Mouse (Mus musculus): ENCODE data around the gene Dut. TPM values are rescaled to one million over a fixed set of nuclear protein-coding genes. Genes with fewer than 3 reads are reported as not detected.
A peak's percentile ranks its signal among the peaks of the same experiment; 100 is the strongest.

The Dut gene
- polyA plus RNA-seq, 1 experiment from 2014 or later: 169 TPM

DNA sequence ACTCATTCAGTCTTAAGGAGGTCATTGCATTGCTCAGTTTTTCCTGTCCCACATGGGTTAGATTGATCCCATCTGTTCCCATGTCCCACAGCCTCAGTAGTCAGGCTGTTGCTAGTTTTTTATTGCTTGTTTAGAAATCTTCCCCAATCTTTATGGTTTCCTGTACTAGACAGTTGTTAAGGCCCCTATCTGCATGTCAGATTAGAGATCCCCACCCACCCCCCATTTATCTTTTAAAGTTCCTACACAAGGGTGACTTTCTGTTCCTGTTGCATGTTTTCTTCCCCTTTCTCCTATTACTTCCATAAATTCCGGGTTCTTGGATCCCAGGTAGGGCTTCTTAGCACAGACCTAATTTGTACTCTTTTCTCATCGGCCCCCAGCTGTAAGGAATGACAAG, 13.5 kb upstream of the Dut start:
- WGBS (ENCODE audit: insufficient replicate concordance): 50% methylated on average over 2 of the region's 2 CpGs
- Histone ChIP-seq H3K4me1 (replicated peaks) (peaks cover 33% of the 10 kb centered on the region), H3K4me2 (no peak overlapping the region), H3K4me3 (replicated peaks) (no peak overlapping the region), H3K36me3 (no peaks in the 10 kb centered on the region), H3K9me3 (replicated peaks) (no peaks in the 10 kb centered on the region), H3K27me3 (no peaks in the 10 kb centered on the region), H3K9ac (no peak overlapping the region), H3K27ac (no peak overlapping the region)
- no peak for ATAC-seq (ENCODE audit: low read depth)
- no peak for DNase-seq

DNA sequence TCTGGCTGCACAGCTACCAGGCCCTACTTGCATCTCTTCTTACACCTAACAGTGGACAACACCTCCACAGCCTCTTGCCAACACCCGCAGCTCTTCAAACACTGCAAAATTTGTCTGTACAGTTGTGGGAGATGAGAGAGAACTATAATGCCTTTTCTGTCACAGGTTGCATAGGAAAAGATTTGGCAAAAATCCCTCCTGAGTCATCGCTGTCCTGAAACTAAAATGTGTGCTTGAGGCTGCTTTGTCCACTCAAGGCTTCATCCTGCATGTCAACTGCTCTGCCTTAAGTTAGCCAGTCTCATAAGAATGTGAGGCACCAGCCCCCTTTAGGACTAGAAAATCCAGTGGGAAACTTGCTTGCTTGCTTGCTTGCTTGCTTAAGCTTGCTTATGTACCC, 12.9 kb upstream of the Dut start:
- H3K27ac ChIP-seq: no peak overlapping the region
- DNase-seq (no peak), ATAC-seq (ENCODE audit: low read depth) (no peak)
- H3K27me3 ChIP-seq: no peaks in the 10 kb centered on the region
- no peak overlapping the region for H3K4me3 ChIP-seq (replicated peaks)
- H3K9ac ChIP-seq: no peak overlapping the region
- H3K36me3 ChIP-seq: no peaks in the 10 kb centered on the region
- no peak overlapping the region for H3K4me2 ChIP-seq
- peaks cover 30% of the 10 kb centered on the region for H3K4me1 ChIP-seq (replicated peaks)
- H3K9me3 ChIP-seq (replicated peaks): no peaks in the 10 kb centered on the region
- 79% methylated on average over 2 of the region's 2 CpGs for WGBS (ENCODE audit: insufficient replicate concordance)

DNA sequence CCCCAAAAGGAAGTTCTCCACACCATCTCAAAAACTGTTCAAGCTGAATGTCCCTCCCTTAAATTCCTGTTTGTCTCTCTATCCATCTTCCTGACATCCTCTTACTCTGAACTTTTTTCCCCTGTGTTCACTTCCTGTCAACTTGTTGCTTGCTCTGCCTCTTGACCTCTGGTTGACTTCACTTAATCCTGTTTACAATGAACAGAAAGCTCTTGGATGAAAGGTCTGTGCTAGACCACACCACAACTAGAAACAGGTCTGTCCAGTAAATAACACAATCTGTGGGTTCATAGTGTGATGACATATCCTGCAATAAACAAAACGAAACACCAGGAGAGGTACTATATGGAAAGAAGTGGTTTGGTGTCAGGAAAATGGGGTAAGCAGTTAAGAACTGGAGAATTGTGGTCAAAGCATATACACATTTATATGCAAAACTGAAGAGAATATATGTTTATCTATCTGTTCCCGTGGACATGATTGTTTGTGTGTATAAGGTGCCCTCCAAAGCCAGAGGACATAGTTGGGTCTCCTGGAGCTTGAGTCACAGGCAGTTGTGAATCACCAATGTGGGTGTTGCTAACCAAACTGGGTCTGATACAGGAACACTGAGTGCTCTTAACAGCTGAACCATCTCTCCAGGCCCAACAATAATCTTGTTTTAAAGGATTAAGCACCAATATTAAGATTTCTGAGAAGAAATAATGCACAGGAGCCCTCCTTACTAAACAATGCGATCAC, 1.3 kb upstream of the Dut start:
- WGBS (ENCODE audit: insufficient replicate concordance): 79% methylated on average over 3 of the region's 3 CpGs
- Histone ChIP-seq H3K4me1 (replicated peaks) (peaks cover 40% of the 10 kb centered on the region), H3K9me3 (replicated peaks) (no peaks in the 10 kb centered on the region), H3K27me3 (no peaks in the 10 kb centered on the region), H3K4me2 (peak overlapping the region; percentile 82), H3K4me3 (replicated peaks) (no peak overlapping the region), H3K27ac (no peak overlapping the region), H3K36me3 (peaks cover 17% of the 10 kb centered on the region), H3K9ac (no peak overlapping the region)
- no peak for DNase-seq
- no peak for ATAC-seq (ENCODE audit: low read depth)

DNA sequence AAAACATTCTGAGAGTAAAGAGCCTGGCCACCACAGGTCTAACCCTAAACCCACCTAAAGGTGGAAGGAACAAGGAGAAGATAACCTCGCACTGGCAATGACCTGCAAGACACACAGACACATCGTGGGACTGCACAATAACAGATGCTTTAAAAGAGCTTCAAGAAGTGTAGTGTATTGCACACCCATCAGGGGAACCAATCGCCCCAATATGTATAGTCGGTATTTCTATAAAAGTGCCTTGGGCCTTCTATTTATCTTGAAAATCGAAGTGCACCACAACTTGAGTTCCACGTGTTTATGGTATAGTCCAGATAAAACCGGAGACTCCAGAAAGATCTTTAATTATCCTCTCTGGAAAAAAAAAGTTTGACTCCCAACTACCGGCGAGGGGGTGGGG, 321 bp upstream of the Dut start:
- DNase-seq (no peak), ATAC-seq (ENCODE audit: low read depth) (no peak)
- 5% methylated on average over 9 of the region's 9 CpGs for WGBS (ENCODE audit: insufficient replicate concordance)

DNA sequence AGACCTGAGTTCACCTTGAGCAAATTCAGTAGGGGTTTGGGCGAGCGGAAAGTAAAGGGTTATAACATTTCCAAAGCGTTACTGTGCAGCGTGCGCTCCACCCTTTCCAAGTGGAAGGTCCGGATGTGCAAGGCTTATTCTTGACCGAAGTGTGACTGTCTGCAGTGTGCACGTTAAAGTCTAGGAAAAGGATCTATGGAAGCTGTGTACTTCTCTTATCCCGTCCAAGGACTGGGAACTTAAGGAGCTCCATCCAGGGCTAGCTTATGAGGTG, 909 bp downstream of the Dut start:
- H3K4me3 ChIP-seq (replicated peaks): peak overlapping the region; percentile 88
- no peaks in the 10 kb centered on the region for H3K27me3 ChIP-seq
- no peak; the same call in 1 of the 2 replicates for ATAC-seq (ENCODE audit: low read depth)
- H3K9me3 ChIP-seq (replicated peaks): no peaks in the 10 kb centered on the region
- H3K4me2 ChIP-seq: peak overlapping the region; percentile 82
- no peak for DNase-seq
- peaks cover 54% of the 10 kb centered on the region for H3K4me1 ChIP-seq (replicated peaks)
- peaks cover 38% of the 10 kb centered on the region for H3K36me3 ChIP-seq
- H3K9ac ChIP-seq: peak overlapping the region; percentile 95
- WGBS (ENCODE audit: insufficient replicate concordance): 0% methylated on average over 9 of the region's 9 CpGs
- H3K27ac ChIP-seq: peak overlapping the region; percentile 93

More for the DNA sequence above, 321 bp upstream of the Dut start:
- H3K4me1 ChIP-seq (replicated peaks): peaks cover 48% of the 10 kb centered on the region
- H3K4me3 ChIP-seq (replicated peaks): peak overlapping the region; percentile 88
- no peaks in the 10 kb centered on the region for H3K9me3 ChIP-seq (replicated peaks)
- peak overlapping the region; percentile 93 for H3K27ac ChIP-seq
- peaks cover 26% of the 10 kb centered on the region for H3K36me3 ChIP-seq
- peak overlapping the region; percentile 95 for H3K9ac ChIP-seq
- peak overlapping the region; percentile 82 for H3K4me2 ChIP-seq
- no peaks in the 10 kb centered on the region for H3K27me3 ChIP-seq

DNA sequence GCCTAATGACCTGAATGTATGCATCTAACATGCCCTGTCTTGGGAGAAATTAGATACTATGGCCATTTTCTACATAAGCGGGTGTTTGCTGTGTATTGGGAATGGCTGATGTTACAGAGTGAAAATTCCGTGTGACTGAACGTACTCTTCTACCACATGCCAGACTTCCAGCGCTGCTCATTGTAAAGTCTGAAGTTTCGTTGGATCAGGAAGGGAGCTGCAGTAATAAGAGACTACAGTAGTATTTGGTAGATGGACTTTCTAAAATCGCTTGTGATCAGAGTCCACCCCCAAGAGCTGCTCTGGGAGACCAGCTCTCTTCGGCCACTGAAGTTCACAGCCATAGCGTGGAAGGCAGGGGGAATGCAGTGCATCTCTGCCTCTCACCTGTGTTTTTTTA, 1.3 kb downstream of the Dut start:
- Histone ChIP-seq H3K4me3 (replicated peaks) (peak overlapping the region; percentile 88), H3K27me3 (no peaks in the 10 kb centered on the region), H3K9me3 (replicated peaks) (no peaks in the 10 kb centered on the region), H3K4me1 (replicated peaks) (peaks cover 54% of the 10 kb centered on the region), H3K4me2 (peak overlapping the region; percentile 82), H3K36me3 (peaks cover 42% of the 10 kb centered on the region), H3K27ac (peak overlapping the region; percentile 93), H3K9ac (peak overlapping the region; percentile 95)
- no peak for ATAC-seq (ENCODE audit: low read depth)
- WGBS (ENCODE audit: insufficient replicate concordance): under 1% methylated on average over 8 of the region's 8 CpGs
- no peak for DNase-seq

DNA sequence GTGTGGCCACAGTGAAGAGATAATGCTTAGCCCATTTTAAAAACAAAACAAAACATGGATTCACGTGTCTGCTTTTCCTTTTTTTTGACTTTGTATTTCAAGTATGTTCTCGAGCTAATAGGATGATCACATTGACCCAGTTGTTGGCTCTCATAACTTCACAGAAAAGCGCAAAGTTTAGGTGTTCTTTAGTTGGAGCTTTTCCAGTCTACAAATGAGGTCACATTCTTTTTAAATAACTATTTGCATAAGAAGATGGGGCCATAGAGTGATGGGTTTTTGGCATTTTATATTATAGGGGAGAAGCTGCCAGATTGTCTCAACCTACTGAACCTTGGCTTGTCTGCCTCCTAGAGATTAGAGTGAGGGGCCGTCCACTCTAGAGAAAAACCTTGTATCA, 2.3 kb downstream of the Dut start:
- Histone ChIP-seq H3K4me2 (peak overlapping the region; percentile 82), H3K27me3 (no peaks in the 10 kb centered on the region), H3K9me3 (replicated peaks) (no peaks in the 10 kb centered on the region), H3K4me3 (replicated peaks) (peak overlapping the region; percentile 88), H3K4me1 (replicated peaks) (peaks cover 54% of the 10 kb centered on the region), H3K9ac (peak overlapping the region; percentile 95), H3K27ac (peak overlapping the region; percentile 93), H3K36me3 (peaks cover 53% of the 10 kb centered on the region)
- WGBS (ENCODE audit: insufficient replicate concordance): 45% methylated on average over 4 of the region's 4 CpGs
- no peak for ATAC-seq (ENCODE audit: low read depth)
- DNase-seq: no peak

DNA sequence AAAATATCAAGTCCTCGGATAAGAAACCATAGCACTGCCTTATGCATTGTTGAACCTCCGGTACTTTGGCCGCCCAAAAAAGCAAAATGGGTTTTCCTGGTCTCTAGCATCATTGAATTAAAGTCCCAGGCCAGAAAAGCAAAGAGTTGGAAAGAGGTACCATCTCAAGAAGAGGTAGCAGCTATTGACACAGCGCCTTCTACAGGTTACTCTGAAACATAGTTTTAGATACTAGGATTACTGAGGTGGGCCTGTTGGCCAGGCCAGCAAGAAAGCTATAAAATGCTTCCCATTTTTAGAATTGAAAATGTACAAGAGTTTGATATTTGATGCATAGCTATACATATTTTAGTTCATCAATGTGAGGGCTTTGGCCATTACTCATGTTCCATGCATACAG, 2.9 kb downstream of the Dut start:
- no peak overlapping the region for H3K27ac ChIP-seq
- no peaks in the 10 kb centered on the region for H3K9me3 ChIP-seq (replicated peaks)
- H3K27me3 ChIP-seq: no peaks in the 10 kb centered on the region
- 75% methylated on average over 4 of the region's 4 CpGs for WGBS (ENCODE audit: insufficient replicate concordance)
- H3K4me1 ChIP-seq (replicated peaks): peaks cover 53% of the 10 kb centered on the region
- H3K9ac ChIP-seq: peak overlapping the region; percentile 95
- peak overlapping the region; percentile 82 for H3K4me2 ChIP-seq
- DNase-seq: no peak
- H3K36me3 ChIP-seq: peaks cover 58% of the 10 kb centered on the region
- ATAC-seq (ENCODE audit: low read depth): no peak
- peak overlapping the region; percentile 88 for H3K4me3 ChIP-seq (replicated peaks)

DNA sequence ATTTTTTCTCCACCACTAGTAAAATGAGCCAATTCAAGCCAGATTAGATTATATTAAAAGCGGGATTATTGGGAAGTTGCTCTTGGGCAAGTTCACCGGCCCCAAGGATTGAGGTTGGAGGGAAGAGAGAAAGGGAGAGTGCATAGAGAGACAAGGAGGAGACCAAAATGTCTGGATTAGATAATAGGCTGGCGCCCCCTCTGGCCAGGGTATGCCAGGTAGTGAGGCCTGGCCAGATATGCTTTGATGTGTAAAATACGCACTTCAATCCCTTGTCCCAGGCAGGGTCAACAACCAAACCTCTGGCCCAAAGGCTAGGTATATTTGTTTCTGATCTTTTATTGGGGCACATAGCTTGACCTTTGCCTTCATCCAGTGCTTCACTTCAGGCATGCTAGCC, 4.8 kb downstream of the Dut start:
- Histone ChIP-seq H3K27ac (no peak overlapping the region), H3K4me3 (replicated peaks) (0 out of 2 replicates have a peak overlapping the region, but pooled peaks have one; percentile 1), H3K36me3 (peaks cover 76% of the 10 kb centered on the region), H3K27me3 (no peaks in the 10 kb centered on the region), H3K4me2 (peak overlapping the region; percentile 35; the same call in 1 of the 2 replicates), H3K4me1 (replicated peaks) (peaks cover 45% of the 10 kb centered on the region), H3K9me3 (replicated peaks) (no peaks in the 10 kb centered on the region), H3K9ac (no peak overlapping the region)
- no peak for ATAC-seq (ENCODE audit: low read depth)
- DNase-seq: no peak
- 74% methylated on average over 4 of the region's 4 CpGs for WGBS (ENCODE audit: insufficient replicate concordance)

DNA sequence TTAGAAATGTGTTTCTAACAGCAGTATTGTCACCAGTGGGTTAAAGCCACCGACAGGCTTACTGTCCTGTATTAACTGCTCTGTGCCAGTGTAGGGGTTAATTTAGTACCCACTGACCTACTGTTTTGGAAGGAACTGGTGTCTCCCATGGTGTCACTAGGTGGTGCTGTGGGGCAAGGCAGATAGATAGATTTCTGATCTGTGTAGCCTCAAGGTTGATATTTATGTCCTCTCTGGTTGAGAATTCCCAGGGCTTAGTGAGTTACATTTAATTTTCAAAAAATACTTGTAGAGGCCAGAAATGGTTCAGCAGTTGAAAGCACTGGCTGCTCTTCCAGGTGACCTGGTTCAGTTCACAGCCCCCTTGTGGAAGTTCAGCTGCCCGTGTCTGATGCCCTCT, 5.3 kb downstream of the Dut start:
- WGBS (ENCODE audit: insufficient replicate concordance): 49% methylated on average over 2 of the region's 2 CpGs
- no peak for ATAC-seq (ENCODE audit: low read depth)
- H3K9me3 ChIP-seq (replicated peaks): no peaks in the 10 kb centered on the region
- H3K27ac ChIP-seq: no peak overlapping the region
- H3K36me3 ChIP-seq: peaks cover 81% of the 10 kb centered on the region
- no peak overlapping the region for H3K4me3 ChIP-seq (replicated peaks)
- DNase-seq: no peak
- H3K9ac ChIP-seq: no peak overlapping the region
- H3K4me1 ChIP-seq (replicated peaks): peaks cover 45% of the 10 kb centered on the region
- no peaks in the 10 kb centered on the region for H3K27me3 ChIP-seq
- 0 out of 2 replicates have a peak overlapping the region, but pooled peaks have one; percentile 35 for H3K4me2 ChIP-seq

DNA sequence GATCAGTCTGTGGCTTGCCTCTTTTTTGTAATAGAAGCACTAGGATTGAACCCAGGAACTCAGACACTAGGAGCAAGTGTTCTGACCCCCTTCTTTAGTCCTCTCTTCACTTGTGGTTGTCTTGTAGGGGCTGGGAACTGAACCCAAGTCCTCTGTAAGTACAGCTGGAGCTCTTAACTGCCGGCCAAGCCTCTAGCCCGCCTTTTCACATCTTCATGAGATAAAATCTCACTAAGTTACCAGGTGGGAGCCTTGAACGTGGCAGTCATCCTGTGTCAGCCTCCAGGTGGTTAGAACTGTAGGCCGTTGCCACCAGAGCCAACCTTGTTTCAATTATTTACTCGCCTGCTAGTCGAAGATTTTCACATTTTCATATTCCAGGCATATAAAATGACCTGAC, 6.7 kb downstream of the Dut start:
- no peak overlapping the region for H3K4me2 ChIP-seq
- DNase-seq (no peak), ATAC-seq (ENCODE audit: low read depth) (no peak)
- 85% methylated on average over 6 of the region's 6 CpGs for WGBS (ENCODE audit: insufficient replicate concordance)
- peaks cover 93% of the 10 kb centered on the region for H3K36me3 ChIP-seq
- H3K9me3 ChIP-seq (replicated peaks): no peaks in the 10 kb centered on the region
- no peak overlapping the region for H3K27ac ChIP-seq
- H3K4me1 ChIP-seq (replicated peaks): peaks cover 38% of the 10 kb centered on the region
- no peak overlapping the region for H3K9ac ChIP-seq
- H3K4me3 ChIP-seq (replicated peaks): no peak overlapping the region
- no peaks in the 10 kb centered on the region for H3K27me3 ChIP-seq

DNA sequence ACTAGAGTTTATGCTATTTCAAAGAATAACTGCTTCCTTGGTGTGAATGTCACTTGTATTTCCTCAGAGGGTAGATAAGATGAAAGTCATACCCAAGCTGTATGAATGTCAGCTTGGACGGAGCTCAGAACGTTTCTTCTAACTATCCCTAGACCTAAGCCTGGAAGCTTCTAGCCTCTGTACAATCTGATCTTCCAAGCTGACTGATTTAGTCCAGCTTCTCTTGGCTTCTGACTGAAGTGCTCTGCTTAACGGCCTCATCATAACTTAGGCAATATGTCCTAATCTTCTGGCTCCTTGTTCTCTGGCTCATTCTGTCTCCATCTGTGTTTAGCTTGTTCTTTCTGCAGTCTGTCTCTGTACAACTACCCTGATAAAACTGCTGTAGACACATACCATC, 7.6 kb downstream of the Dut start:
- no peaks in the 10 kb centered on the region for H3K9me3 ChIP-seq (replicated peaks)
- H3K4me2 ChIP-seq: no peak overlapping the region
- H3K27me3 ChIP-seq: no peaks in the 10 kb centered on the region
- DNase-seq: no peak
- H3K27ac ChIP-seq: no peak overlapping the region
- no peak overlapping the region for H3K4me3 ChIP-seq (replicated peaks)
- ATAC-seq (ENCODE audit: low read depth): no peak
- peaks cover 29% of the 10 kb centered on the region for H3K4me1 ChIP-seq (replicated peaks)
- H3K36me3 ChIP-seq: peaks cover 95% of the 10 kb centered on the region
- H3K9ac ChIP-seq: no peak overlapping the region
- 79% methylated on average over 3 of the region's 3 CpGs for WGBS (ENCODE audit: insufficient replicate concordance)
